Mouse (Mus musculus) kidney, adult 2 months (tissue): ENCODE measurements around the gene Trmt1. TPM values are rescaled to one million over a fixed set of nuclear protein-coding genes. Genes with fewer than 3 reads are reported as not detected.

Experiments used
- DNase-seq: peaks from one replicate; pipeline ENCODE4 v3.0.0; 2021
- H3K27ac ChIP-seq: fragments of 200-500 bp; 2 replicates; pipeline ENCODE4 v1.5.1; 2012; ENCODE audit warnings: low read depth, low read length, control low read depth, inconsistent platforms; ENCODE audit not compliant: insufficient read depth
- H3K27me3 ChIP-seq: fragments of 200-500 bp; replicated peaks from 2 replicates; pipeline ENCODE4 v1.6.1; 2012; ENCODE audit warnings: mild to moderate bottlenecking, moderate library complexity, low read length, inconsistent platforms; ENCODE audit not compliant: control insufficient read depth, insufficient read depth
- H3K36me3 ChIP-seq: fragments of 200-500 bp; 2 replicates; pipeline ENCODE4 v1.6.1; 2012; ENCODE audit warnings: mild to moderate bottlenecking, moderate library complexity, low read length, inconsistent platforms; ENCODE audit not compliant: control insufficient read depth, insufficient read depth
- H3K4me1 ChIP-seq: fragments of 200-500 bp; 2 replicates; pipeline ENCODE4 v1.6.1; 2011; ENCODE audit warnings: low read length; ENCODE audit not compliant: control insufficient read depth, insufficient read depth
- H3K4me3 ChIP-seq: fragments of 200-500 bp; 2 replicates; pipeline ENCODE4 v1.5.1; 2011; ENCODE audit warnings: mild to moderate bottlenecking, low read depth, low read length, control low read depth; ENCODE audit not compliant: insufficient read depth
- CTCF ChIP-seq: fragments of 200-500 bp; conservative IDR thresholded peaks from 2 replicates; pipeline ENCODE4 v1.5.1; 2011; ENCODE audit warnings: low read depth, mild to moderate bottlenecking, control low read depth, low read length, moderate library complexity, mixed read lengths; ENCODE audit not compliant: insufficient read depth, insufficient read length
- POLR2A ChIP-seq: fragments of 200-500 bp; IDR thresholded peaks from one replicate; pipeline ENCODE4 v1.6.1; 2011; ENCODE audit warnings: low read depth, low read length, control low read depth
- WGBS: fragments of 180-500 bp; shearing (Covaris S2); methylation state at CpG from one replicate; pipeline ENCODE4 v1.1.7; 2018; 5-methylcytosine and 5-hydroxymethylcytosine counted together
- polyA plus RNA-seq: library from polyadenylated mRNA; depleted of rRNA; stranded (reverse); fragments of >200 nt; gene quantifications from 2 replicates; pipeline ENCODE4 v1.2.3, GENCODE M21; 2012

Trmt1 gene
- polyA plus RNA-seq, 1 experiment: 73.7 TPM

GRCm38 (mm10) chr8:84659936-84660818, 25.9 kb upstream of the Trmt1 start:
- peak overlapping the region; percentile 87 for H3K4me3 ChIP-seq
- no peaks in the 10 kb centered on the region for H3K27me3 ChIP-seq
- TF ChIP-seq CTCF (no peak), POLR2A (peak; percentile 14)
- peaks cover 21% of the 10 kb centered on the region; the same call in 1 of the 2 replicates for H3K4me1 ChIP-seq
- H3K27ac ChIP-seq: peak overlapping the region; percentile 84
- H3K36me3 ChIP-seq: no peaks in the 10 kb centered on the region
- 6% methylated on average over 33 of the region's 33 CpGs for WGBS
- peak; percentile 80 for DNase-seq

- peaks cover 26% of the 10 kb centered on the region; the same call in 1 of the 2 replicates for H3K4me1 ChIP-seq
- no peak for TF ChIP-seq CTCF
- TF ChIP-seq POLR2A: no peak
- peak overlapping the region; percentile 87 for H3K4me3 ChIP-seq
- no peaks in the 10 kb centered on the region for H3K36me3 ChIP-seq
- peak overlapping the region; percentile 84 for H3K27ac ChIP-seq
- 3% methylated on average over 20 of the region's 20 CpGs for whole genome bisulfite sequencing
- DNase-seq: peak; percentile 80
- no peaks in the 10 kb centered on the region for H3K27me3 ChIP-seq
Measured at GRCm38 (mm10) chr8:84660819-84661457, 25.2 kb upstream of the Trmt1 start.

- Histone ChIP-seq H3K27me3 (no peaks in the 10 kb centered on the region), H3K36me3 (no peaks in the 10 kb centered on the region), H3K4me3 (peak overlapping the region; percentile 87), H3K27ac (peak overlapping the region; percentile 84), H3K4me1 (peaks cover 22% of the 10 kb centered on the region; the same call in 1 of the 2 replicates)
- under 1% methylated on average over 24 of the region's 24 CpGs for WGBS
- no peak for TF ChIP-seq POLR2A
- no peak for TF ChIP-seq CTCF
- DNase-seq: peak; percentile 93
Measured at GRCm38 (mm10) chr8:84661458-84661871, 24.6 kb upstream of the Trmt1 start.

GRCm38 (mm10) chr8:84661961-84662571, 24.0 kb upstream of the Trmt1 start:
- H3K27ac ChIP-seq: peak overlapping the region; percentile 84
- H3K4me1 ChIP-seq: peaks cover 17% of the 10 kb centered on the region; the same call in 1 of the 2 replicates
- TF ChIP-seq CTCF (no peak), POLR2A (no peak)
- H3K36me3 ChIP-seq: no peaks in the 10 kb centered on the region
- peak; percentile 52 for DNase-seq
- H3K4me3 ChIP-seq: peak overlapping the region; percentile 87
- under 1% methylated on average over 61 of the region's 61 CpGs for WGBS
- H3K27me3 ChIP-seq: no peaks in the 10 kb centered on the region

GRCm38 (mm10) chr8:84662581-84663065, 23.5 kb upstream of the Trmt1 start, which contains the start of gene Ier2:
TSS of gene Ier2 (minus strand) at chr8:84662852.
- WGBS: under 1% methylated on average over 27 of the region's 27 CpGs
- Histone ChIP-seq H3K4me3 (peak within 1 kb of the TSS; percentile 87), H3K36me3 (no peaks in the 10 kb centered on the region), H3K27ac (peak within 1 kb of the TSS; percentile 84), H3K4me1 (peaks cover 15% of the 10 kb centered on the region; the same call in 1 of the 2 replicates), H3K27me3 (no peaks in the 10 kb centered on the region)
- TF ChIP-seq POLR2A: peak; percentile 100
- no peak for TF ChIP-seq CTCF
- peak; percentile 98 for DNase-seq

GRCm38 (mm10) chr8:84663483-84664327, 22.4 kb upstream of the Trmt1 start:
- H3K4me1 ChIP-seq: peaks cover 15% of the 10 kb centered on the region; the same call in 1 of the 2 replicates
- no peaks in the 10 kb centered on the region for H3K27me3 ChIP-seq
- WGBS: 3% methylated on average over 43 of the region's 43 CpGs
- peak overlapping the region; percentile 98 for H3K27ac ChIP-seq
- no peaks in the 10 kb centered on the region for H3K36me3 ChIP-seq
- DNase-seq: peak; percentile 99
- peak overlapping the region; percentile 91 for H3K4me3 ChIP-seq
- TF ChIP-seq CTCF (0 out of 2 replicates have a peak, but pooled peaks have one; percentile 4), POLR2A (no peak)
